Mouse (Mus musculus): Measurements from ENCODE around the gene Gata2. TPM values are rescaled to one million over a fixed set of nuclear protein-coding genes. Genes with fewer than 3 reads are reported as not detected.

Gata2 gene
- total RNA-seq, 2 experiments from 2014 or later: 4.8 to 5.9 TPM

DNA sequence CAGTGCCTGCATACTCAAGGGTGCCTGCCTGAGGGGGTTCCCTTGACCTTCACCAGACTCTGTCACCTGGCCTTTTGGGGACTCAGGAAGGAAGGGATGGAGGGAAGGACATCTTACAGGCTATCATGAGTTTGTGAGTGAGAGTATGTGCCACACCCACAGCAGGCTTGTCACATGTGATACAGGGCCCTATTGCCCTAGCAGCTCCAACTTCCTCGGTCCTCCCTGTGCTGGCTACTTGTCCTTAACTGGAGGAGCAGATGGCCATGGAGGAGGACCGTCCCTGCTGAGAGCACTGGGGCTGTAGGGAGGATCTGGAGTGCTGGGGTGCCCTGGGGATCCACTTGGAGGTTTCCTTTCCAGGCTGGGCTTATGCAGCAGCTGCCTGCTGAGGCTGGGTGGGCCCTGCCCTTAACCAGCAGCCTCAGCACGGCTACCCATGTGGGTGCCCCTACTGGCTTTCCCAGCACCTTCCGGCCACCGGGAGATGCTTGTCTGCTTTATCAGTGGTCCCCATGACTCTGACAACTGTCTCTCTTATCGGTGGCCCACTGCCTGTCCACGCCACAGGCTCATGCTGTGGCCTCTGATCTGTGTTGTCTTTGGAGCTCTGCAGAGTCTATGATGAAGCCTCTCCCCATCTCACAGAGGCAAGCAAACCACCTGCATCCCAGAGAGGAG lies 58.2 kb downstream of the Gata2 start:
- intact Hi-C loops (cut with DNase I): no loop called here
- DNase-seq (ENCODE audit: low spot score in 2 of 2): no peak

DNA sequence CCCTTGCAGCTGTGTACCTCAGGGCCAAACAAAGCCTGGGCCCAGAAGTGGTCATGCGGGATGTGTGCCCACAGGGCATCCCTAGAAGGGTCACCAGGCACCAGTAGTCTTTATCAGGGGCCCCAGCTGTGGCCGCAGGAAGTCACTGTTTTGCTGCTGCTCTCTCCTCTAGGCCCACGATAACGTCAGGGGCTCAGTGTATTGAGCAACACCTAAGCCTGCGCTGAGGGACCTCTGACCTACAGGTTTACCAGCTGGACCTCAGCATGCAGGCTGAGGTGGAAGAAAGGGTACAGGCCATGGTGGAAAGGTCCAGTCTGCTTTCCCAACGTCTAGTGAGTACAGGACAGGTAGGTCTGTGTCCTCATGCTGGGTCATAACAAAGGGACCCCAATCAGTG lies 60.4 kb downstream of the Gata2 start:
- intact Hi-C loops (cut with DNase I): no loop called here
- no peak for DNase-seq (ENCODE audit: low spot score in 2 of 2)

DNA sequence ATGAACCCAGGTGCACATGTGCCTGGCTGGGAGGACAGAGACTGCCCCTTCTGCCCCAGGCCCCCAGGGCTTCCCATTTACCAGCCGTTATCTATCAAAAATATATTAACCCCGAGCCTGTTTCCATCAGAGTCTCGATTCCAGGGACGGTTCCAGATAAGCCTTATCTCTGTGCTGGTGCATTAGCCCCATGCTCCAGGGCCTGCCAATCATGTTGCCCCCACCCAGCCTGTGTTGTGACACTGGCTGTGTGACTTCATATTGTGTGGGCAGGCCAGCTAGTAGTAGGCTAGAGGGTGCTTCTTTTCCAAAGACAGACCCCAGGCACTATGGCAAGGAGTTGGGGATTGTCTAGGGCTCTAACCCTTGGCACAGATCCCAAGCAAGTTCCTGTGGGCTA lies 61.7 kb downstream of the Gata2 start:
- no peak for DNase-seq (ENCODE audit: low spot score in 2 of 2)
- intact Hi-C loops (cut with DNase I): no loop called here

Other genes starting within 250 kb of the Gata2 start
- gene H1fx, start 212.3 kb upstream of the Gata2 start, total RNA-seq (2021): 10 to 100 TPM; 59.2 to 60.8 TPM
- gene Rab7, start 148.6 kb upstream of the Gata2 start, total RNA-seq (2021): 100 to 1,000 TPM; 330 to 341 TPM
- 100 to 1,000 TPM; 184 to 185 TPM for gene Rpn1, start 109.4 kb upstream of the Gata2 start, total RNA-seq (2021)
- not detected for gene Dnajb8, start 28.4 kb downstream of the Gata2 start, total RNA-seq (2021)

Data from left cerebral cortex, postnatal 25 days (tissue).